Mouse (Mus musculus) small intestine, adult 2 months (tissue): ENCODE results near the gene Zc3h7a.

Experiments
- CTCF ChIP-seq: fragments of 200-500 bp; IDR thresholded peaks from 2 replicates; pipeline ENCODE4 v1.5.1; 2012; ENCODE audit warnings: low read depth, mild to moderate bottlenecking, control low read depth, inconsistent platforms, low read length, moderate library complexity, mixed read lengths; ENCODE audit not compliant: insufficient replicate concordance, insufficient read length; ENCODE audit errors: extremely low read depth
- POLR2A ChIP-seq: fragments of 200-500 bp; IDR thresholded peaks from 2 replicates; pipeline ENCODE4 v1.6.1; 2012; ENCODE audit warnings: low read depth, mild to moderate bottlenecking, control low read depth, inconsistent platforms, low read length, moderate library complexity

DNA sequence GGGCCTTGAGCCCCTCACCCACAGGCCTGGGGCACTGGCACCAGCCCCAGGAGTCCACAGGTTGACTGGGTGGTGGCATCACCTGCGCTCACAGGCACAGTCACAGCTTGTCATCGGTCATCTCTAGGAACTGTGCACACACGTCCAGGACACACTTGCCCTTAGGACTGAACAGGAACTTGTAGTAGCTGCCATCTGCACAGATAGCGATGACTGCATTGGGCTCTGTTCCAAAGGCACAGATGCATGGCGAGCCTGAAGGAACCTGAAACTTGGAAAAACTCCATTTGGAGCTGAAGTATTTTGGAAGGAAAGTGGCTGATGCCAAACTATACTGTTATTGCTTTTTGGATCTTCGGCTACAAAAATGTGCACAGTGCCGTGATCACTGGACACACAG, 14.0 kb upstream of the Zc3h7a start:
- TF ChIP-seq CTCF (no peak), POLR2A (no peak)
